Mouse (Mus musculus) small intestine, adult 2 months (tissue): ENCODE measurements around the gene Wwc2.

ENCODE experiments used
- CTCF ChIP-seq: fragments of 200-500 bp; IDR thresholded peaks from 2 replicates; pipeline ENCODE4 v1.5.1; 2012; ENCODE audit warnings: low read depth, mild to moderate bottlenecking, control low read depth, inconsistent platforms, low read length, moderate library complexity, mixed read lengths; ENCODE audit not compliant: insufficient replicate concordance, insufficient read length; ENCODE audit errors: extremely low read depth
- POLR2A ChIP-seq: fragments of 200-500 bp; IDR thresholded peaks from 2 replicates; pipeline ENCODE4 v1.6.1; 2012; ENCODE audit warnings: low read depth, mild to moderate bottlenecking, control low read depth, inconsistent platforms, low read length, moderate library complexity

DNA sequence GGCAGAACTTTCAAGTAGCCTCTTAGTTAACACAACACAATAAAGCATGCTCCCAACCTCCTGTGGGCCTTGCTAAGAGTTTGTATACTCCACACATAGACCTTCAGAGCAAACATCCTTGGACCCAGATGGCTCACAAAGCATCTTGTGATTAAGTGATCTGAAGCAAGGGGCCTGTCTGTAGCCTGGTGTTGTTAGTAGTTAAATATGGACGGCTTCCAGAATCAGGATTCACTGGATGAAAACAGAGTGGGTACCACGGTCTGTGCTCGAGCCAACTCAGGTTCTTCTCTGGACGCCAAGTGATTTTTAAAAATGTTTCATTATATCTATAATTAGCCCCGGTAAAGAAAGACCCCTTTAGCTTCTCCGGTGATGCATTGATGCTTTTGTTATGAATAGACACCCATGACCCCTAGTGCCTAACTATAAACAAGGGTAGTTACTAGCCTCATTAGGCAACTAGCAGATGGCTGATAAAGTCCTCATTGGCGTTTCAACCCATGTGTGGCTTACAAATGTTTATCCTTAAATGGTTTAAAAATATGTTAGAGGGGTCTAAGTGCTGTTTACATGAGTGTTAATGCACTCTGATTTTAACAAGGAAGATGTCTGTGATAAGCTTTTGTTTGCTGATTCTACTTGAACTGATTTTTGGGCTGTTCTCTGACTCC lies 47.7 kb upstream of the Wwc2 start:
- TF ChIP-seq CTCF (no peak), POLR2A (no peak)
